Mouse (Mus musculus) cerebellum, adult 2 months (tissue): ENCODE measurements around the gene Nek6.

Experiments
- CTCF ChIP-seq: fragments of 200-500 bp; IDR thresholded peaks from 2 replicates; pipeline ENCODE4 v1.5.1; 2011; ENCODE audit warnings: low read depth, mild to moderate bottlenecking, control low read depth, low read length, moderate library complexity, borderline replicate concordance; ENCODE audit not compliant: insufficient read depth
- POLR2A ChIP-seq: fragments of 200-500 bp; IDR thresholded peaks from 2 replicates; pipeline ENCODE4 v1.6.1; 2011; ENCODE audit warnings: low read length, control low read depth, borderline replicate concordance; ENCODE audit not compliant: insufficient read depth

DNA sequence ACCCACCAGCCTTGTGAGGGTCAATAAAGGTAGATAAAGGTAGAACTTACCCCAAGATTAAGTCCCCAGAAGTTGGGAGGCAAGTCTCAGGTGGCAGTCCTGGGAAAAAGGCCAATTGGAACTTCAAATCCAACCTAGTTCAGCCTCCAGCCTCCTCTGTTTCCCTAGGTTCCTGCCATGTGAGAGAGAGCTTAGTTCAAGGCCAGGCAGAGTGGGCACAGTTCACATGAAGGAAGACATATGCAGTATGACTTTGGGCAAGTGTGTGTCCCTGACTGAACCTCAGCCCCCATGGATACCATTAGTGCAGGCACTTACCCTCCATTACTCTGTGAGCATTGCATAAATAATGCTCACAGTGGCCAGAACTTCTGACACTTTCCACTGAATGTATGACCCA is 34.3 kb downstream of the Nek6 start:
- no peak for TF ChIP-seq POLR2A
- TF ChIP-seq CTCF, result no peak
